Mouse (Mus musculus): ENCODE data around the gene Cdyl2. TPM values are rescaled to one million over a fixed set of nuclear protein-coding genes. Genes with fewer than 3 reads are reported as not detected.

Cdyl2 gene
- total RNA-seq, 2 experiments from 2014 or later: 18.5 to 18.9 TPM

DNA sequence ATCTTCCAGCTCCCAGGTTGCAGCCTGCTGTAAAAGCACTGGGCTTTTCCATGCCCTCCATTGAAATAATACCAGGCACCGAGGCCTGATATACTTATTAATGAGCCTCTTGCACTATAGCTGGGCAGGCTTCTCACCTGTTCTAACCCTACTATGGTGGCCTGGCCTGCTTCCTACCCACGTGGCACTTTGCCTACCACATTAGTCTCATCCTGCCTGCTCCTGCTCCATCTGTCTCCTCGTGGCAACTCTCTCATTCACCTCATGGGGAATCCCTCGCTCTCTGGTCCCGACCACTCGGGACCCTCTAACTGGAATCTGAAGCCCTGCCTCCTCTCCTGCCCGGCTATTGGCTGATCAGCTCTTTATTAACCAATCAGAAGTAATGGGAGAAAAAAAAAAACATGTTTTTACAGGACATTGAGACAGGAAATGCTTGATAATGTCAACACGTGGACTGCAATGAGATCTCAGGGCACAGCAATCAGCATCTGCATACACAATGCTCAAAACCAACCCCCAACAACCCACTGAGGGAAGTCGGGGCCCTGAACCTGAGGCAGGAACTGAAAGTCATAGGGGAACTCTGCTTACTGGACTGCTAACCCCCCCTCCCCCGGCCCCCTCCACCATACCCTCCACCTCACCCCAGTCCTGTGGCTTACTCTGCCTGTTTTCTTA lies 99.2 kb downstream of the Cdyl2 start:
- no peak for DNase-seq (ENCODE audit: extremely low spot score in 1 of 2, low spot score in 2 of 2)

DNA sequence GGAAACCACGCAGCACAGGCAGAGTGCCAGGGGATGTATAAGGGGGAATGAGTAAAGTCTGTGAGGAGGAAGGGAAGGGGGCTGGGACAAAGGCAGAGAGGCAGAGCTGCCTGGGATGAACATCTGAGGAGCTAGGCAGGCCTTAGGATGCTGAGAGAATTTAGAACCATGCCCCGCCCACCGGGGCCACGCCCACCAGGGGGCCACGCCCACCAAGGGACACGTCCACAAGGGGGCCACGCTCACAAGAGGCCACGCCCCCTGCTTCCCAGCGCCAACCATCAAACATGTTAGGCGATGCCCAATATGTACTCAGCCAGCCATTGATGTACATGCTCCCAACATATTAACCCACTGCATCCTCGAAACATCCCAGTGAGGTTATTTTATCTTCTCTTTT lies 102.7 kb downstream of the Cdyl2 start:
- intact Hi-C loops (cut with DNase I): no loop called here
- DNase-seq (ENCODE audit: extremely low spot score in 1 of 2, low spot score in 2 of 2): no peak

More for the DNA sequence above, 99.2 kb downstream of the Cdyl2 start:
- intact Hi-C loops (cut with DNase I): no loop called here

DNA sequence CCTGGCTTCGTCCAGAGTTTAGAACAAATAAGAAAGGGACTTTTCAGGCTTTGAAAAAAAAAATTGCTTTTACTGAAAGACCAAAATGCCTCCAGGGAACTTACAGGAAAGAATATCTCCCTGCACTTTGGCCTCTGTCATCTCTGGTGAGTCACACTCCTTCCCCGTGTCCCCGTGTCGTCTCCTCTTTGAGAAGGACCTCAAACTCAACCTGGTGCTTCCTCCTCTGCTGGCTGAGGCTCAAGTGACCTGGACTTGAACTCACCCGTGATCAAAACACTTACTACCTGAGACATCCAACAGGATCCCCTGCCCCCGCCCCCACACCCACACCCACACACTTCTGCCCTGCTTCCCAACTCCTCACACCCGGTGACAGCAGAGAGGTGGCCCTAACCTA lies 103.8 kb downstream of the Cdyl2 start:
- DNase-seq (ENCODE audit: extremely low spot score in 1 of 2, low spot score in 2 of 2): no peak
- intact Hi-C loops (cut with DNase I): no loop called here

DNA sequence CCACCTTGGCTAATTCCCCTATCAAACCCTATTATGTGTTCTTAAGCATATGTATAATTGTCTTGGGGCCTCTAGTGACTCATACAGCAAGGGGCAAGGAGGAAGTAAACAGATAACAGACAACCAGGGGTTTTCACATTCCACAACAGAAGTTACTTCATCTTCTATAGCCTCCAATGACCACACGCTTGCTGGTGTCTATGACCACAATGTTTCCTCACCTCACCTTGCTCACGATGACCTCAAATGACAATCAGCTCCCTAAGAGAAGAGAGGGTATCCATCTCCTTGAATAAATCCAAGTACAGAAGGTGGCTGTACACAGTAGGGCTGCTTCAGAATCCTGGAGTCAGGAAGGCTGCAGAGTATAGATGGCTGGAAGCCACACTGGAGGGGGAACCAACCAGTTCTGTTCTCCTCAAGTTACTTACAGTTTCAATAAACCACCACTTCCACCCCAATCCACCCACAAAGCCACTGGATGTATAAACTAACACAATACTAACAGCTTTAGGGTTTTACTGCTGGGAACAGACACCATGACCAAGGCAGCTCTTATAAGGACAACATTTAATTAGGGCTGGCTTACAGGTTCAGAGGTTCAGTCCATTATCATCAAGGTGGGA lies 104.8 kb downstream of the Cdyl2 start:
- intact Hi-C loops (cut with DNase I): no loop called here
- DNase-seq (ENCODE audit: extremely low spot score in 1 of 2, low spot score in 2 of 2): no peak

DNA sequence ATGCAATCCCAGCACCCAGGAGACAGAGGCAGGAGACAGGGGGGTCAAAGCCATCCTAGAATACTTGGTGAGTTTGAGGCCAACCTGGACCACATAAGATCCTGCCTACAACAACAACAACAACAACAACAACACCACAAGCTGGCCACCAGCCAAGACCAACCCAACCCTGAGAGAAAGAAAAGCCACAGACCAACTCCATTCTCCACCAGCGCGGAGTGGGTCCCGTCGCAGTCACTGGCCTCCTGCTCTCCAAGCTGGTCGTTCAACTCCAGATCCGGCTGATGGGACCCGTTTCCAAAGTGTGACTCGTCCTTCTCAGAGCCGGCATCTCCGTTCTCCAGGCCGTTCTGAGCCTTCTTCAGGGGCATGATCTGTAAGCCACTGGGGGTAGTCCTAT lies 109.2 kb downstream of the Cdyl2 start:
- no peak for DNase-seq (ENCODE audit: extremely low spot score in 1 of 2, low spot score in 2 of 2)
- intact Hi-C loops (cut with DNase I): no loop called here

DNA sequence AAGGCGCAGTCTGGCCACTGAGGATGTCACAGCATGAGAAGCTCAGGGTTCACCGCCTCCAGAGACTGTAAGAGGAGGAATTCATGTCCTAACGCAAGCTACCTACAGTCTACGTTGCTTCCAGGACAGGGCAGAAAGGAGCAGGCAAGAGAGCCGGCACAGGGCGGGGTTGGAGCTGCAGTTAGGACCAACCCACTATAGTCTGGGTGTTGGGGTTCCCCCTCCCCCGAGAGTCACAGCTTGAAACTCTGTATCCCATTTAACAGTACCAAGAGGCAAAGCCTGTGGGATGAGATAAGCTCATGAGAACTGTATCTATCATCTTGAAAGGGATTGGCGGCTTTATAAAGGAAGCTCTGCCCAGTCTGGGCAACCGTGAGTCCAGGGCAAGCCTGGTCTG lies 110.5 kb downstream of the Cdyl2 start:
- intact Hi-C loops (cut with DNase I): no loop called here
- no peak for DNase-seq (ENCODE audit: extremely low spot score in 1 of 2, low spot score in 2 of 2)

DNA sequence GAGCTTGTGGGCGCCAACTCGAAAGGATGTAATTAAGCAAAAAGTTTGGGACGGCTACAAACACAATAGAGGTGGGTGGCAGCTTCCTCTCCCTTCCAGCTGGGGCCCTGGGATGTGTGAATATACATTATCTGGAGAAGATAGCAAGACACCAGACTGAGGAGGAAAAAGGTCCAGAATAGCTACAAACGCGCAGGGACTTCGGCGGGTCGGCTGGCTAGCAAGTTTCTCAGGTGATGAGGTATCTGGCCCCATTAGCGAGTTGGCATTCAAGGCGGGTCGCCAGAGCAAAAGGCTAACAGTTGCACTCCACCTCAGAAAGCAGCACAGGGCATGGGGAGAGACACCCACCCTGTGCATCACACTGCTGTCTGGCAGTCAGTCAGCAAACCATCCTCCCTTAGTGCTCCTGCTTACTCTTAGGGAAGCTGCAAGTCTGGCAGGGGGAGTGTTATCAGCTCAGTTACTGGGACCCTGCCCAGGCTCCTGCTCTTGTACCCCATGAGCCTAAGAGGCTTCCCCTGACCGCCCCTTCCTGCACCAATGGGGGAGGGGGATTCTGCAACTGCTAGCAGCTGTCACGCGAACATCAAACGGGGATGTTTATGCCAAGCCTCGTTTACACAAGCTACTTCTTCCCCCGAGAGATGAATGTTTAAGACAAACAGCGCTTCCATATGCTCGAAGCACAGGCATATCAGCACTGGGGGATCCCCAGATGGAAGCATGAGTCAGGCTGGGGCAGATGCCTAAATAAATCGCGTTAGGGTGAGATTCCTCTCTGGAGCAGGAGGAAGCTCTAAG lies 111.4 kb downstream of the Cdyl2 start:
- DNase-seq (ENCODE audit: extremely low spot score in 1 of 2, low spot score in 2 of 2): peak in 1 of 2 experiments; percentile 45
- intact Hi-C loops (cut with DNase I): no loop called here

DNA sequence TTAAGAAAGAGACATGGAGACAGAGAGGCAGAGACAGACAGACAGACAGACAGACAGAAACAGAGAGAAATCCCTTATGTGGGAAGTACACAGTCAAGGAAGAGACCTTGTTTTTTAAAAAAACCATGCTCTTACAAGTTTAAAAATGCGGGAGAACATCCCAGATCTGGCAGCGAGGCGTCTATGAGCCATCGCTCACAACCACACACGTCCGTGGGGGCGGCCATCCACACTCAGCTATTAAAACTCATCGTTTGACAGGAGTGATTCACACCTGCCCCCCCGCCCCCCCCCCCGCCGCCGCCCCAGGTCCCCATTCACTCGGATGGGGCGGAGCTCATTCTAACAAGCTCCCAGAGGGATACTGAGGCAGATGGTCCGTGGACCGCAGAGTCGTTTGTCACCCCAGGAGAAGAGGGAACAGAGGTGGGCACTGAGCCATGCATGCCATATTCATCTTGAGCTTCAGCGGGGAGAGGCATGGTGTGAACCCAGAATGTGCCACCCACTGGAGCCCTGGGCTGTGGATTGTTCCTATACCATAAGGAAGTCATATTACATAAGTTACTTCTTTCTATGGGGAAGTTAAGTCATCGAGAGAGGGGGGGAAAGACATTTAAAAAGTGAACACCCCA lies 113.0 kb downstream of the Cdyl2 start:
- intact Hi-C loops (cut with DNase I): no loop called here
- peak in 1 of 2 experiments; percentile 39 for DNase-seq (ENCODE audit: extremely low spot score in 1 of 2, low spot score in 2 of 2)

DNA sequence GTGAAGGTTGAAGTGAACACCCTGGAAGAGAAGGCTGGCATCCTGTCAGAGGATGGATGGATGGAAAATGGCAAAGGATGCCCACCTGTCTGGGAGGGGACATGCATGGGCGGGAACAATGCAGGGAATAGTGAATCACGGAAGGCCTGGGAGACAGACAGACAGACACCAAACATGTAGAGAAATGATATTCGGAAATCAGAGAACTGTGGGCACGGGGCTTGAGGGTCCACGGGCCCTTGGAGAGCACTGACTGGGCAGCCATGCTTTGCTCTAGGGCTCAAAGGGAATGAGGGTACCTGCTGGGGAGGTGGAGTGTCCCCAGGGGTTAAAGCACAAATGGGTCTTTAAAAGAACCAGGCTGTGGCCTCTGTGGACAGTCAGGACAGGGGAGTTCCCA lies 113.6 kb downstream of the Cdyl2 start:
- intact Hi-C loops (cut with DNase I): no loop called here
- DNase-seq (ENCODE audit: extremely low spot score in 1 of 2, low spot score in 2 of 2): no peak

DNA sequence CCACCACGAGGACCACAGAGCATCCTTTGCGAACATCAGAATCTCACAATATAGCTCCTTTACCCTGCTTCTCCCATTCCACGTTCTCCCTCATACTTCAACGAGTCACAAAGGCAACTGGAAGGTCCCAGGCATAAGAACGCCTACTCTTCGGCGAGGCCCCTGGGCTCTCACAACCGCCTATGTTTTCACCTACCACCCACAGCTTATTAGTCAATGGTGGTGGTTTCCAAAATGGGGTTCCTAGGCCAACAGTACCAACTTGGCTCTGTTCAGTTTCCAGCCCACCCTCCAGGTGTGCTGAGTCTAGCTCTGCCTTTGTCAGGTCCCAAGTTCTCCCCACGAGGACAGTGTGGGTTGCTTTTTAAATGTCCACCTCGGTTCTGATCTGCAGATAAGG lies 114.0 kb downstream of the Cdyl2 start:
- intact Hi-C loops (cut with DNase I): no loop called here
- DNase-seq (ENCODE audit: extremely low spot score in 1 of 2, low spot score in 2 of 2): no peak

DNA sequence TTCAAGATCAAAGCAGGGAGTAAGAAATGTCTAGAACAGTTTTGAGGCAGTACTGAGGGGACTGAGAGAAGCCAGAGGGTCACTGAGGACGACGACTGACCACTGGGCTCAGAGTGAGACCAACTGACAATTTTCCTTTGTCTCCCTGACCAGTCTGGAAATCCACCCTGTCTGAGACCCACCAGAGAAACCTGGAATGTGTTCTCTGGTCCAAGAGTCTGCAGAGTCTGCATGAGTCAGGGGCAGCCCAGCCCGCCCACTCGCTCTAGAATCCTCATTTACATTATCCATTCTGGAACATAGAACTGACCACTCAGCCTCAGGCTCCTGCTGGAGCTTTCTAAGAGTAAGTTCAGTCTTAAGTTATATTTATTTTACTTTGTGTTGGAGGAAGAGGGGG lies 114.9 kb downstream of the Cdyl2 start:
- intact Hi-C loops (cut with DNase I): no loop called here
- DNase-seq (ENCODE audit: extremely low spot score in 1 of 2, low spot score in 2 of 2): no peak

DNA sequence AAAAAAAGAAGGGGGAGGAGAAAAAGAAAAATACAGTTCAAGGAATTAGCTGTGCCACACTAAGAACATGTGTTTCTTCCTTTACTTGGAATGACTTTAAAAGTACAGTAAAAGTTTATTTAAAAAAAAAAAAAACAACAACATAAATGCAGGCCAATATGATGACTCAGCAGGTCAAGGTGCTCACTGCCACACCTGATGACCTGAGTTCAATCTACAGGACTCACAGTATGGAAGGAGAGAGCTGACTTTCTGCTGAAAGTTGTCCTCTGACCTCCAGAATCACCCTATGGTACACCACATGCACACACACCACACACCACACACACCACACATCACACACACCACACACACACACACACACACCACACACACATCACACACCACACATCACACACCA lies 116.4 kb downstream of the Cdyl2 start:
- intact Hi-C loops (cut with DNase I): no loop called here
- DNase-seq (ENCODE audit: extremely low spot score in 1 of 2, low spot score in 2 of 2): no peak

DNA sequence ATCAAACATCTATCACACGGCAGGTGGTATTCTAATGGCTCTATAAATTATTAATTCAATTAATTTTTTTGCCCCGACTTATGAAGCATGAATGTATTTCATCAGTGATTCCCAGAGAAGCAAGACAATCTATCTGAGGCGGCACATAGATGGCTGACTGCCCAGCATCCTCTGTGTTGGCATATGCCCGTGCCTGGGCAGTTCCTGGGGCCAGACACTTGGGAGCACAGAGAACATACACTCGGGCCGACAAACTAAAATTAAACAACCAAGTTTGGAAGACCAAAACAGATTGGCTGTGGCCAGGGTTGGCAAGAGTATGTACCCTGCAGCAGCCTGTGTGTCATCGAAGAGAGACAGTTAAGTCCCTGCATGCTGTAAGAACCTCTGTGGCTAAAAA lies 117.9 kb downstream of the Cdyl2 start:
- DNase-seq (ENCODE audit: extremely low spot score in 1 of 2, low spot score in 2 of 2): no peak
- intact Hi-C loops (cut with DNase I): no loop called here

DNA sequence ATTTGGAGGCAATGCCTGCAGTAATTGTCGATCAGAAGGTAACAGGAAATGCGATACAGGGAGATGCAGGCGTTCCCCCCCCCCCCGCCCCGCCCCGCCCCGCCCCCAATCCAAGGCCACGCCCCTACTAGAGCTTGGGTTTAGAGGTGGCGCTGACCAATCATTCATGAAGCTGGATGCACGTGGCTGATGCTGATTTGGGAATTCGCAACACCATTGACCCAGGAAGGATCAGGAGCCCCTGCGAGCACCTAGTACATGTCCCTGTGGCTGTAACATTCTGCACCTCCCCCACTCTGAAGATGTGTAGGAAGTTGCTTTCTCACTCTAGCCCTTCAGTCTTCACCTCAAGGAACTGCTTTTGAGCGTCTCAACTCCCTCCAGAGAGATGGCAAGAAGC lies 126.6 kb downstream of the Cdyl2 start:
- no peak for DNase-seq (ENCODE audit: extremely low spot score in 1 of 2, low spot score in 2 of 2)
- intact Hi-C loops (cut with DNase I): no loop called here

DNA sequence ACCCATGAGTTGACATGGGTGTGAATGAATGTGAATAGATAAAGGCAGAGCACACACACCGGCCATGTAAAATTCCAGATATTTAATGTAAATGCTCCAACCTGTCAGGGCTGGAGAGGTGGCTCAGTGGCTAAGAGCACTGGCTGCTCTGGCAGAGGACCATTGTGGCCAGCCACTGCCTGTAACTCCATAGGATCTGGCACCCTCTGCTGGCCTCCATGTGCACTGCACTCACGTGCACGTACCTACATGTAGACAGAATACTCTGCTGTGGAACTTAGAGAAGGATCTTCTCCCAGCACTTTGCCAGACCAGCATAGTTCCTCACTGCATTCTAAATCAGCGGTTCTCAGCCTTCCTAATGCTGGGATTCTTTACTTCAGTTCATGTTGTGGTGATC lies 130.0 kb downstream of the Cdyl2 start:
- intact Hi-C loops (cut with DNase I): no loop called here
- peak in 1 of 2 experiments; percentile 34 for DNase-seq (ENCODE audit: extremely low spot score in 1 of 2, low spot score in 2 of 2)

DNA sequence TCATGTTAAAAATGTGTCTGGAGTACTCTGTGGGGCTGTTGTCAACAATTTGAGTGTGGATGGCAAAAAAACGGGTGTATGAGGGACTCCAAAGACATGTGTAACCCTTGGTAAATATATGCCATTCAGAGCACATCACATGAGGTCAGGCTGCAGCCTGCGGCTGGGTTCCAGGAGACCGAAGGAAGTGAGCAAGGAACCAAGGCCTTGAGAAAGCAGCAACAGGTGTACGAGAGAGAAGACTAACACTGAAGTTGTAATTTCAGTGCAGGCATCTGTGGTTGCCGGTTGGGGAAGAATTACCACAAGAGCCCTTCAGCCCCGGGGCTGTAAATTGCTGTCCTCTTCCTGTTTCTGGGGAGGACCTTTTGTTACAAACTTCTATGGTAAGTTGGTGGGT lies 133.1 kb downstream of the Cdyl2 start:
- intact Hi-C loops (cut with DNase I): no loop called here
- DNase-seq (ENCODE audit: extremely low spot score in 1 of 2, low spot score in 2 of 2): no peak

DNA sequence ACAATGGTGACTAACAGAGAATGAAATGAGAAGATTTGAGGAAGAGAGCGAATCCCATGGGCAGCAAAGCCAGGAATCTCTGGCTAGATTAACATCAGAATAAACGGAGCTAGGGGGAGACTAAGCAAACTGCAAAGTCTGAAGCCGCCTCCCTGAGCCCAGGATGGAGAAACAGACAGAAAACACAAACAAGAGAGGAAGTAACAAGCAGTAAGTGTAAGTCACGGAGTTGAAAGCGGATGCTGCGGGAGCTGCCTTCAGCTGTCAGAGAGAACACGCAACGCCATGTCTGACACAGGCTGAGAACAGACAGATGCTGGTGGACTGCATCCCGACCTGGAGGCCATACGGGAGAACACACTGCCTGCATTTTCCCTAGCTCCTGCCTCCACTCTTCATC lies 141.6 kb downstream of the Cdyl2 start:
- intact Hi-C loops (cut with DNase I): no loop called here

DNA sequence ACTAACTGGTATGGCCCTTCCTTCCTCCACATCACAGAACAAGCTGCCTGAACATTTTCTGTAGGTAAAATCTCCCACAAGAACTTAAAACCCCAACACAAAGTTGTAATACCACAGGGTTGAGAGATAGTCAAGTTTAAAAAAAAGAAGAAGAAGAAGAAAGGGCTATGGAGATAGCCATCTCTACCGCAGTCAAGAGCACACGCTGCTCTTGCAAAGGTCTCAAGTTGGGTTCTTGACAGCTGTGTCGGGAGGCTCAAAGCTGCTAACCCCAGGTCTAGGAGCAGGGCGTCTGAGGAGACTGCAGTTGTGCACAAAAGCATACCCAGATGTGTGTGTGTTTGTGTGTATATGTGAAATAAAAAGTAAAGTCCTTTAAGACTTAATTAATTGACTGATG lies 142.2 kb downstream of the Cdyl2 start:
- no peak for DNase-seq (ENCODE audit: extremely low spot score in 1 of 2, low spot score in 2 of 2)

More for the DNA sequence above, 141.6 kb downstream of the Cdyl2 start:
- DNase-seq (ENCODE audit: extremely low spot score in 1 of 2, low spot score in 2 of 2): no peak

DNA sequence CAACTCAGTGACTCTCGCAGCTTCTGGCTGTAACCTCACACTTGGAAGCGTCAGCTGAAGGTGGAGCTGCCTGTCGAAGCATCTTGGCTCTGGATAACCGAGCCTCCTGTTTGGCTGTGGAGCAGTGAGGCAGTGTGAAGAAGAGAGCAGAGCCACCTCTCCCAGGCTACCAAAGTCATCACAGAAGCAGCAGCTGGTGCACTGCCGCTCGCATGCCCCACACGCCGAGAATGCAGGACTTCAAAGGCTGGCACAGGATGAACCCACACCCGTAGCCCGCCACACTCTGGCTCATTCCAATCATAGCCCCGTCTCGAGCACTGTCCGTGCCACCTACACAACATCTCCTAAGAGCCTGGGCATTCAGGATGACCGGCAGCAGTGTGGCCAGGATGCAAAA lies 142.7 kb downstream of the Cdyl2 start:
- intact Hi-C loops (cut with DNase I): no loop called here
- no peak for DNase-seq (ENCODE audit: extremely low spot score in 1 of 2, low spot score in 2 of 2)

More for the DNA sequence above, 142.2 kb downstream of the Cdyl2 start:
- intact Hi-C loops (cut with DNase I): no loop called here

All from left cerebral cortex, postnatal 10 days (tissue).